Mouse (Mus musculus) midbrain, embryonic 16.5 days (tissue): ENCODE results near the gene Ppm1k. TPM values are rescaled to one million over a fixed set of nuclear protein-coding genes. Genes with fewer than 3 reads are reported as not detected.

ENCODE experiments used
- ATAC-seq: fragments of 200-750 bp; cut with Nextera tagmentation; 2 replicates; pipeline ENCODE4 v1.8.0; 2017; ENCODE audit warnings: moderate TSS enrichment
- H3K27ac ChIP-seq: fragments of 300-500 bp; sonication (generic); 2 replicates; pipeline ENCODE4 v1.5.1; 2014; ENCODE audit warnings: mild to moderate bottlenecking, low read length, mixed read lengths
- H3K27me3 ChIP-seq: fragments of 300-500 bp; sonication (generic); 2 replicates; pipeline ENCODE4 v1.6.1; 2014; ENCODE audit warnings: low read depth, low read length, mixed read lengths; ENCODE audit not compliant: control insufficient read depth, insufficient read depth
- H3K36me3 ChIP-seq: fragments of 300-500 bp; sonication (generic); 2 replicates; pipeline ENCODE4 v1.6.1; 2014; ENCODE audit warnings: mild to moderate bottlenecking, low read length, moderate library complexity, mixed read lengths; ENCODE audit not compliant: control insufficient read depth, insufficient read depth
- H3K4me1 ChIP-seq: fragments of 300-500 bp; sonication (generic); 2 replicates; pipeline ENCODE4 v1.6.1; 2014; ENCODE audit warnings: mild to moderate bottlenecking, low read length, mixed read lengths; ENCODE audit not compliant: control insufficient read depth, insufficient read depth
- H3K4me2 ChIP-seq: fragments of 300-500 bp; sonication (generic); 2 replicates; pipeline ENCODE4 v1.6.1; 2014; ENCODE audit warnings: mild to moderate bottlenecking, low read length, mixed read lengths
- H3K4me3 ChIP-seq: fragments of 300-500 bp; sonication (generic); 2 replicates; pipeline ENCODE4 v1.5.1; 2014; ENCODE audit warnings: low read depth, mild to moderate bottlenecking, low read length, moderate library complexity, mixed read lengths
- H3K9ac ChIP-seq: fragments of 300-500 bp; sonication (generic); 2 replicates; pipeline ENCODE4 v1.6.1; 2014; ENCODE audit warnings: low read depth, low read length, mixed read lengths
- H3K9me3 ChIP-seq: fragments of 300-500 bp; sonication (generic); replicated peaks from 2 replicates; pipeline ENCODE4 v1.6.1; 2014; ENCODE audit warnings: mild to moderate bottlenecking, low read length, mixed read lengths; ENCODE audit not compliant: control insufficient read depth, poor library complexity, severe bottlenecking
- WGBS: fragments of 180-500 bp; shearing (Covaris S2); extraction: QIAGEN DNeasy Blood & Tissue Kit; methylation state at CpG from one replicate; pipeline ENCODE4 v1.1.7; 2014; 5-methylcytosine and 5-hydroxymethylcytosine counted together
- polyA plus RNA-seq: library from polyadenylated mRNA; unstranded; fragments of >200 nt; fragmentation: Nextera tagmentation; extraction: Ambion mirVana; gene quantifications from 2 replicates; pipeline ENCODE4 v1.2.1, GENCODE M21; 2015

The Ppm1k gene
- polyA plus RNA-seq, 1 experiment from 2014 or later: 7.2 TPM

GRCm38 (mm10) chr6:57534611-57535286 lies 519 bp downstream of the Ppm1k start:
- Histone ChIP-seq H3K4me3 (peak overlapping the region; percentile 58), H3K27ac (peak overlapping the region; percentile 77), H3K4me2 (peak overlapping the region; percentile 71), H3K9me3 (no peaks in the 10 kb centered on the region), H3K9ac (peak overlapping the region; percentile 69), H3K4me1 (peaks cover 11% of the 10 kb centered on the region), H3K36me3 (no peaks in the 10 kb centered on the region), H3K27me3 (no peaks in the 10 kb centered on the region)
- WGBS: under 1% methylated on average over 31 of the region's 31 CpGs
- peak; percentile 60 for ATAC-seq

DNA sequence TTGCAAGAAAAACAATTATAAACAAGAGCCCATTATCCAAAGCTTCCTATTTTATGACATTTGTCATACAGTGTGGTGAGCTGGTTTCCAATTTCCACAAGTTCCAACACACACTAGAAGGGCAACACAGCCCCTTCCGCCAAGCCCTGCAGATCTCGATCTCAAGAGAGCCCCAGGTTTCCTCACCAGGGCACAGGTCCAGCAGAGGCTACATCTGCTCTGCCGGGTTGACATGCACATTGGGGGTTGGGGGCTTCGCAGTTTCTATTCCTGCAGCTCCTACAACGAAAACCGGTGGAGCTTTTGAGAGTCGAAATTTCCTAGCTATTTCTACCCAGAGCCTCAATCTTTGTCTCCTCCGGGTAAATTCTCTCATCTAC lies 1.0 kb downstream of the Ppm1k start:
- H3K27me3 ChIP-seq: no peaks in the 10 kb centered on the region
- H3K36me3 ChIP-seq: no peaks in the 10 kb centered on the region
- no peaks in the 10 kb centered on the region for H3K9me3 ChIP-seq
- peak overlapping the region; percentile 58 for H3K4me3 ChIP-seq
- no peak for ATAC-seq
- 5% methylated on average over 8 of the region's 8 CpGs for WGBS
- H3K27ac ChIP-seq: peak overlapping the region; percentile 77
- peak overlapping the region; percentile 71 for H3K4me2 ChIP-seq
- peaks cover 11% of the 10 kb centered on the region for H3K4me1 ChIP-seq
- peak overlapping the region; percentile 69 for H3K9ac ChIP-seq

GRCm38 (mm10) chr6:57533410-57533809 lies 1.9 kb downstream of the Ppm1k start:
- Histone ChIP-seq H3K4me1 (peaks cover 11% of the 10 kb centered on the region), H3K9ac (no peak overlapping the region), H3K27ac (no peak overlapping the region), H3K27me3 (no peaks in the 10 kb centered on the region), H3K9me3 (no peaks in the 10 kb centered on the region), H3K4me3 (no peak overlapping the region), H3K4me2 (peak overlapping the region; percentile 71), H3K36me3 (no peaks in the 10 kb centered on the region)
- ATAC-seq: no peak
- WGBS: 61% methylated on average over 2 of the region's 2 CpGs

- no peaks in the 10 kb centered on the region for H3K36me3 ChIP-seq
- H3K9me3 ChIP-seq: no peaks in the 10 kb centered on the region
- no peak overlapping the region for H3K9ac ChIP-seq
- peaks cover 11% of the 10 kb centered on the region for H3K4me1 ChIP-seq
- no peak overlapping the region for H3K27ac ChIP-seq
- ATAC-seq: no peak
- H3K4me3 ChIP-seq: no peak overlapping the region
- 81% methylated on average over 1 of the region's 1 CpGs for WGBS
- no peak overlapping the region for H3K4me2 ChIP-seq
- H3K27me3 ChIP-seq: no peaks in the 10 kb centered on the region
Measured at GRCm38 (mm10) chr6:57532022-57532421, 3.2 kb downstream of the Ppm1k start.

GRCm38 (mm10) chr6:57531441-57531840 lies 3.8 kb downstream of the Ppm1k start:
- Histone ChIP-seq H3K27ac (no peak overlapping the region), H3K4me3 (no peak overlapping the region), H3K27me3 (no peaks in the 10 kb centered on the region), H3K9ac (no peak overlapping the region), H3K36me3 (no peaks in the 10 kb centered on the region), H3K4me2 (no peak overlapping the region), H3K4me1 (peaks cover 11% of the 10 kb centered on the region), H3K9me3 (no peaks in the 10 kb centered on the region)
- WGBS: 80% methylated on average over 1 of the region's 1 CpGs
- no peak for ATAC-seq

- no peak overlapping the region for H3K4me3 ChIP-seq
- no peaks in the 10 kb centered on the region for H3K36me3 ChIP-seq
- no peak overlapping the region for H3K27ac ChIP-seq
- H3K4me1 ChIP-seq: peaks cover 11% of the 10 kb centered on the region
- no peak overlapping the region for H3K9ac ChIP-seq
- H3K4me2 ChIP-seq: no peak overlapping the region
- ATAC-seq: no peak
- no peaks in the 10 kb centered on the region for H3K9me3 ChIP-seq
- WGBS: 73% methylated on average over 4 of the region's 4 CpGs
- H3K27me3 ChIP-seq: no peaks in the 10 kb centered on the region
Measured at GRCm38 (mm10) chr6:57531011-57531410, 4.3 kb downstream of the Ppm1k start.

- no peaks in the 10 kb centered on the region for H3K36me3 ChIP-seq
- H3K4me1 ChIP-seq: peaks cover 11% of the 10 kb centered on the region
- H3K27ac ChIP-seq: no peak overlapping the region
- no peak overlapping the region for H3K9ac ChIP-seq
- H3K9me3 ChIP-seq: no peaks in the 10 kb centered on the region
- H3K4me3 ChIP-seq: no peak overlapping the region
- H3K4me2 ChIP-seq: no peak overlapping the region
- H3K27me3 ChIP-seq: no peaks in the 10 kb centered on the region
- no peak for ATAC-seq
- 100% methylated on average over 1 of the region's 1 CpGs for WGBS
Measured at GRCm38 (mm10) chr6:57529336-57529845, 5.9 kb downstream of the Ppm1k start.

DNA sequence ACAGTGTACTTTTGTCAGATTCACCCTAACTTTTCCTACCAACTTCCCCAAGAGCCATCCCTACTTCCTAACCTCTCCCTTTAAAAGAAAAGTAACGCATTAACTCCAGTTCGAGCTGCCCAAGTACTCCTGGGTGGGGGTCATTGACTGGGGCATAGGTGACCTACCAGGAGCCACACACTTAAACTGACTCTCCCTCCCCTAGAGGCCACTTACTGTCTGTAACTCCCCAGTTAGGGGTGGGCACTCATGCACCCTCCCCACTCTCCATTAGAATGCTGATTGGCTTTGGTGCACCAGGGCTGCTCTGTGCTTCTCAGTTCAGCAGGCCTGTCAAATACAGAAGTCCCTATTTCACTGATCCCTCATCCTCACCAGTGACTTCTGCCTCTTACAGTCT lies 8.3 kb downstream of the Ppm1k start:
- ATAC-seq: no peak
- 88% methylated on average over 2 of the region's 2 CpGs for WGBS
- Histone ChIP-seq H3K27ac (no peak overlapping the region), H3K4me2 (no peak overlapping the region), H3K4me1 (no peaks in the 10 kb centered on the region), H3K9ac (no peak overlapping the region), H3K4me3 (no peak overlapping the region), H3K36me3 (no peaks in the 10 kb centered on the region), H3K27me3 (no peaks in the 10 kb centered on the region), H3K9me3 (no peaks in the 10 kb centered on the region)

- Histone ChIP-seq H3K9ac (no peak overlapping the region), H3K4me2 (no peak overlapping the region), H3K36me3 (no peaks in the 10 kb centered on the region), H3K4me1 (no peaks in the 10 kb centered on the region), H3K27ac (no peak overlapping the region), H3K27me3 (no peaks in the 10 kb centered on the region), H3K4me3 (no peak overlapping the region), H3K9me3 (no peaks in the 10 kb centered on the region)
- ATAC-seq: no peak
- WGBS: 93% methylated on average over 10 of the region's 10 CpGs
Measured at GRCm38 (mm10) chr6:57524742-57525141, 10.5 kb downstream of the Ppm1k start.
